Mouse (Mus musculus) hindbrain, postnatal 0 days (tissue): ENCODE data around the gene Gm13119. TPM values are rescaled to one million over a fixed set of nuclear protein-coding genes. Genes with fewer than 3 reads are reported as not detected.
"Not testable (repeated sequence)": the region's sequence is repeated elsewhere in the genome, so short reads cannot be mapped to it uniquely, and the experiment has no call there.

ENCODE experiments used
- ATAC-seq: fragments of 200-750 bp; cut with Nextera tagmentation; 2 replicates; pipeline ENCODE4 v1.8.0; 2017; ENCODE audit warnings: mild to moderate bottlenecking, moderate TSS enrichment, moderate library complexity
- DNase-seq: peaks from one replicate; pipeline ENCODE4 v3.0.0-alpha.2; 2015; ENCODE audit warnings: low spot score
- H3K27ac ChIP-seq: fragments of 300-500 bp; sonication (generic); 2 replicates; pipeline ENCODE4 v1.5.1; 2014; ENCODE audit warnings: mild to moderate bottlenecking
- H3K27me3 ChIP-seq: fragments of 300-500 bp; sonication (generic); 2 replicates; pipeline ENCODE4 v1.6.1; 2014; ENCODE audit warnings: low read length, mixed read lengths; ENCODE audit not compliant: insufficient read depth
- H3K36me3 ChIP-seq: fragments of 300-500 bp; sonication (generic); 2 replicates; pipeline ENCODE4 v1.6.1; 2014; ENCODE audit warnings: low read length, mixed read lengths; ENCODE audit not compliant: insufficient read depth
- H3K4me1 ChIP-seq: fragments of 300-500 bp; sonication (generic); 2 replicates; pipeline ENCODE4 v1.6.1; 2014; ENCODE audit warnings: antibody characterized with exemption, low read length, mixed read lengths; ENCODE audit not compliant: insufficient read depth
- H3K4me2 ChIP-seq: fragments of 300-500 bp; sonication (generic); 2 replicates; pipeline ENCODE4 v1.6.1; 2014; ENCODE audit warnings: low read depth, mild to moderate bottlenecking, low read length, moderate library complexity, mixed read lengths
- H3K4me3 ChIP-seq: fragments of 300-500 bp; sonication (generic); 2 replicates; pipeline ENCODE4 v1.5.1; 2014; ENCODE audit warnings: low read length
- H3K9ac ChIP-seq: fragments of 300-500 bp; sonication (generic); replicated peaks from 2 replicates; pipeline ENCODE4 v1.6.1; 2014; ENCODE audit warnings: mild to moderate bottlenecking, low read length, moderate library complexity, mixed read lengths
- H3K9me3 ChIP-seq: fragments of 300-500 bp; sonication (generic); 2 replicates; pipeline ENCODE4 v1.6.1; 2016; ENCODE audit warnings: low read length, mixed read lengths
- CTCF ChIP-seq: IDR thresholded peaks from 2 replicates; pipeline ENCODE4 v1.5.1; 2016; ENCODE audit warnings: antibody characterized with exemption, control low read depth, low read depth
- WGBS: fragments of 180-500 bp; shearing (Covaris S2); extraction: QIAGEN DNeasy Blood & Tissue Kit; methylation state at CpG from one replicate; pipeline ENCODE4 v1.1.7; 2014; 5-methylcytosine and 5-hydroxymethylcytosine counted together
- polyA plus RNA-seq: library from polyadenylated mRNA; unstranded; fragments of >200 nt; fragmentation: Nextera tagmentation; extraction: Ambion mirVana; gene quantifications from 2 replicates; pipeline ENCODE4 v1.2.1, GENCODE M21; 2015
- total RNA-seq: library from RNA; depleted of rRNA; stranded (reverse); fragments of >200 nt; gene quantifications from 2 replicates; pipeline ENCODE4 v1.2.3, GENCODE M21; 2014; rRNA removed

The Gm13119 gene
- total RNA-seq (not detected in 2 replicates), polyA plus RNA-seq (not detected in 2 replicates)

DNA sequence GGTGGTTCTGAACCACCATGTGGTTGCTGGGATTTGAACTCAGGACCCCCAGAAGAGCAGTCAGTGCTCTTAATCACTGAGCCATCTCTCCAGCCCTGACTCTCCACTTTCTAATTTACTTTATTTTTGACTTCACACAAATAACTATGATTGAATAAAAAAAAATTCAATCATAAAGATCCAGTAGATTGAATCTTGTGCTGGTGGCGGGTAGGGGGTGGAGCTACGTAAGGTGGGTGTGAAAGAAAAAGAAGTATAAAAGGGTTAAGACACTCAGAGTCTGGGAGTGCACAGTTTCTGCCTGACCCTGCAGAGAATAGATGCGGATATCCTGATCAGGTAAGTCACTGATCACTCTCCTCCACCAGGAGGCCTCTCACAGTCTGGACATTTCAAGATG, at the start of gene Gm13119:
Gm13119 (plus strand) TSS at position 301 of the 400 bp plus-strand sequence.
- not testable (repeated sequence) for DNase-seq, H3K4me1 ChIP-seq, ATAC-seq, H3K9me3 ChIP-seq, H3K9ac ChIP-seq, H3K27ac ChIP-seq, H3K36me3 ChIP-seq, H3K4me2 ChIP-seq, H3K4me3 ChIP-seq, H3K27me3 ChIP-seq
- WGBS: 87% methylated on average over 3 of the region's 3 CpGs

DNA sequence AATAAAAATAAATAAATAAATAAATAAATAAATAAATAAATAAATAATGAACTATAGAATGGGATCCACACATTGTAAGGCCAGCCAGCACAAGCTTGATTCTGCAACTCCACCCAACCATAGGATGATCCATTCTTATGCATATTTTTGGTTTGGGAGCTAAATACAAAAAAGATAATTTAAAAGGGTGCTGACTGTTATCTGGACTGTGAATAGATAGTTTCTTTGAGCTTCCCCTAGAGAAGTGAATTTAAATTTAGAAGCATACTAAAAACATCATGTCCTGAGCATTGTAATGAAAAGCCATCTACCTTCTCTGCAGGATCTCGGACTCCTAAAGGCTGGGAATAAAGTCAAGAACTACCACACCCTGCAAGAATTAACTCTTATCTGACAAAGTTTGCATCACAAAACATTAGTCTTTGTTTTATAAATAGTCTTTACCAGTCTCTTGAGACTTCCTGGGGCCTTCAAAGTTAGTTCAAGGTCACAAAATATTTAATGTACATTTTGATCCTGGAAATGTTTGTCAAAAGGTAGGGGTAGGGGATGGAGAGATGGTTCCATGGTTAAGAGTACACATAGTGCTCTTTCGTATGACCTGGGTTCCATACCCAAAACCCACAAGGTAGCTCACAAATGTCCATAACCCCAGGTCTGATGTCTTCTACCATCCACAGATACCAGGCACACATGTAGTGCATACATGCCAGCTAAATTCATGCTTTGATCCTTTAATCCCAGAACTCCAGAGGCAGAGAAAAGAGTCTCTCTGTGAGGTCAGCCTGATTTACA, 44.9 kb upstream of the Gm13119 start:
- not testable (repeated sequence) for H3K4me2 ChIP-seq, H3K4me1 ChIP-seq, H3K36me3 ChIP-seq, H3K27ac ChIP-seq, H3K27me3 ChIP-seq, H3K4me3 ChIP-seq, ATAC-seq, DNase-seq, H3K9me3 ChIP-seq, H3K9ac ChIP-seq
- WGBS: 81% methylated on average over 2 of the region's 2 CpGs

DNA sequence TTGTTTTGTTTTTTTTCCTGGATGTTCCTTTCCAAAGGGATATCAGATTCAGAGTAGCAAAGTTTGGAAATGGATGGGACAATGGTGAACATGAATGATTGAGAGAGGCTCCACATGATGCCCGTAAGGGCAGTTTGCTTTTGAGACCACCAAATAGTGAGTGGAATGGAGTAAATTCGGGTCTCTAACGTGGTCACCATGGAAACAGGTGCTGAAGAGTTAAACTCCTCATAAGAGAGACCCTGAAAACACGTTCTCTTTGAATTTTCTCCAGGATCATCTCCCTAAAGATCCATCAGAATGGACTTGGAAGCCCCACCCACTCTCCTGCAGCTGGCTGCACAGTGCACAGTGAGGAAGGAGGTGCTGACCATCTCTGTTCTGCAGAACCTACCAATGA, 27.8 kb upstream of the Gm13119 start, which contains the start of gene Gm13128:
Gm13128 (plus strand) TSS at position 301 of the 400 bp plus-strand sequence.
- WGBS: 56% methylated on average over 4 of the region's 4 CpGs
- not testable (repeated sequence) for H3K9me3 ChIP-seq, H3K4me3 ChIP-seq, H3K9ac ChIP-seq, DNase-seq, ATAC-seq, H3K4me1 ChIP-seq, H3K36me3 ChIP-seq, H3K27ac ChIP-seq, H3K4me2 ChIP-seq, H3K27me3 ChIP-seq

DNA sequence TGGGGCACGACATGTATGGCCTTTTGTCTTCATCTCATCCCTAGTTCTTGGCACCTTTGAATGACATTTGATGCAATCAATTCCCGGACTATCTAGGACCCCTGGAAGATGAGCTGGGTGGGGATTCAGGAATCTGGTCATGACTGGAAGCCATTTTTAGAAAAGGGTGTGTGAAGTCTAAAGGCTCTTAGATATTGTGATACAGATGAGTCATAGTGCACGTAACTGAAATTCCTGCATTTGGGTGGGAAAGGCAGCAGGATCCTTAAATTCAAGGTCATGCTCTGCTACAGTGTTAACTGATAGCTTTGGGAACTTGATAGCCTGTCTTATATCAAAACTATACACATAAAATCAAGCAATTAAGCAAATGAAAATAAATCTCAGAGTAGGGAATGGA, 21.9 kb upstream of the Gm13119 start:
- H3K4me2 ChIP-seq, DNase-seq, ATAC-seq, H3K36me3 ChIP-seq, H3K27ac ChIP-seq, H3K9me3 ChIP-seq, H3K4me1 ChIP-seq, H3K9ac ChIP-seq, H3K4me3 ChIP-seq, H3K27me3 ChIP-seq: not testable (repeated sequence)
- WGBS: 90% methylated on average over 2 of the region's 3 CpGs

DNA sequence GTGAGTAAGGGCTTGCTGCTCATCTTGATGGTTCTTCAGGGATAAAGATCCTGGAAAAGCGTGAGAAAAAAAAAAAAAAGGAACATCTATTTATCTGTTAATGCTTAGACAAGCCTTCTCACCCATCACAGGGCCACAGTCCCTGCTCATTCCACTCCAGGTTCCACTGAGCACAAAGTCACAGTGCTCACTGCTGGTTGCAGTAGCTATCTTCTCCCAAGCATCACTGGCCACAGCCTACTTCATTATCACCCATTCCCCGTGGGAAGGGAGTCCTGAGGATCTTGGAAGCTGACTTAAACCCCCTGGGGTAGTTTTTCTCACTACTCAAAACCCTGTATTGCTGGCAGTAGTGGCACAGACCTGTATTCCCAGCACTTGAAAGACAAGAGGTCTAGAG, 20.2 kb downstream of the Gm13119 start, which contains the start of gene Pramef20:
Pramef20 (minus strand) TSS at position 23 of the 400 bp plus-strand sequence.
- Histone ChIP-seq H3K4me1 (no peaks in the 10 kb centered on the region), H3K27ac (no peak within 1 kb of the TSS), H3K4me2 (no peak within 1 kb of the TSS), H3K36me3 (no peaks in the 10 kb centered on the region), H3K27me3 (no peaks in the 10 kb centered on the region), H3K9ac (no peak within 1 kb of the TSS), H3K4me3 (no peak within 1 kb of the TSS), H3K9me3 (peaks cover 20% of the 10 kb centered on the region)
- ATAC-seq (no peak), DNase-seq (no peak)
- no peak for TF ChIP-seq CTCF
- WGBS: 56% methylated on average over 2 of the region's 2 CpGs

DNA sequence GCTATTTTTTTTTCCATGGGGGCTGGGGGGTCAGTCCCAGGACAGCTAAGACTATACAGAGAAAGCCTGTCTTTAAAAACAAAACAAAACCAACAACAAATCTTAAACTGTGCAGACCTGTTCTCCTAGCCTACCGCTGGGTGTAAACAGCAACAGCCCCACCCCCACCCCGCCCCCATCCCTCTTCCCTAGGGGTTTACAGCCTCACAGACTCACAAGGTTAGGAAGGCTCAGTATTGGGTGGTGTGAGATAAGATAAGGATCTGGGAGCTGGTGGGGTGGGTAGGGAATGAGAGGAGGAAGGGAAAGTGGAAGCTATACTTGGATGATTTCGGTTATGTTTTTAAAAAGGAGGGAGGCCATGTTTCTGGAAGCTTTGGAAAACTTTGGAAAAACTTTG, 38.6 kb downstream of the Gm13119 start:
- no peak for TF ChIP-seq CTCF
- no peak overlapping the region for H3K9ac ChIP-seq
- DNase-seq (no peak), ATAC-seq (no peak)
- H3K4me1 ChIP-seq: no peaks in the 10 kb centered on the region
- H3K27me3 ChIP-seq: no peaks in the 10 kb centered on the region
- H3K36me3 ChIP-seq: no peaks in the 10 kb centered on the region
- no peak overlapping the region for H3K27ac ChIP-seq
- H3K9me3 ChIP-seq: peaks cover 16% of the 10 kb centered on the region
- 36% methylated on average over 3 of the region's 3 CpGs for WGBS
- H3K4me3 ChIP-seq: no peak overlapping the region
- no peak overlapping the region for H3K4me2 ChIP-seq

DNA sequence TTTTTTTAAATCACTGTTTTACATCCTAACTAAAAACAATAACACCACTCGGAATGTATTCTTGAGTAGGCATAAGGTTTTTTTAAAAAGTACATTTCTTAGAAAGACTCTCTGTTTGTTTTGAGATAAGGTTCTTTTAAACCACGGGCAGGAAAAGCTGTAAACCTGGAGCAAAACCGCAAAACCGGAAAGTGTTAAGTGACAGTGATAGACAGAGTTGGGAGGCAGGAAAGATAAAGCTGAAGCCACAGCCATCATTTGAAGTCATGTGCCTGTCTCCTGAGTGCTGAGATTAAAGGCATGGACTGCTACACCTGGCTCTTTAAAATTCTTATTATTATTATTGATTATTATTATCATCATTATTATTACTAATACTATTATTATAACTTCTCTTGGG, 45.0 kb downstream of the Gm13119 start:
- no peaks in the 10 kb centered on the region for H3K4me1 ChIP-seq
- DNase-seq (no peak), ATAC-seq (no peak)
- no peaks in the 10 kb centered on the region for H3K27me3 ChIP-seq
- H3K27ac ChIP-seq: no peak overlapping the region
- no peak overlapping the region for H3K4me3 ChIP-seq
- peaks cover under 1% of the 10 kb centered on the region; the same call in 1 of the 2 replicates for H3K9me3 ChIP-seq
- TF ChIP-seq CTCF: no peak
- no peaks in the 10 kb centered on the region for H3K36me3 ChIP-seq
- no peak overlapping the region for H3K4me2 ChIP-seq
- WGBS: 87% methylated on average over 4 of the region's 4 CpGs
- no peak overlapping the region for H3K9ac ChIP-seq
